Mouse (Mus musculus) cerebellum, adult 9-11 months (tissue): ENCODE measurements around the gene Olfr1395.

ENCODE experiments used
- DNase-seq: peaks from one replicate; pipeline ENCODE4 v3.0.0; 2022

The Olfr1395 gene

DNA sequence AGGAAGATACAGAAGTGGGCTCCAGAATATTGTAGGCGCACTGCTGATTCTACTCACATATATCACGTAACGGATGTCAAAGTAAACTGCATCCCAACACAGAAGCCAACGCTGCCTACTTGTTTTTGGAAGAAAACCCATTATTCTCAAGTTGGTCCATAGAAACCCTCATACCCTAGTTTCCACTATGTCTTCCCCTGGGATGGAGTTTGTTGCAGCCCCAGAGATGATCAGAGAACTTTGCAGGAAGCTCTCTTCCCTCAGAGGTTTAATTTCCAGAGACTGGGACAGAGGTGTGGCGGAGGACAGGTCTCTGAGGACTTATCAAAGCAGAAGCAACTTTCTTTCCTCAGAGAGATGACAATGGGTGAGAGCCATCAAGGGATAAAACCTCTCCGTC is at the start of gene Olfr1395:
TSS of gene Olfr1395 (plus strand) at position 301 of the 400 bp plus-strand sequence.
- no peak for DNase-seq

GRCm38 (mm10) chr11:49092786-49093185 is 49.3 kb upstream of the Olfr1395 start:
- no peak for DNase-seq

- DNase-seq = no peak
These were observed 48.0 kb upstream of the Olfr1395 start for GRCm38 (mm10) chr11:49093861-49094660.

GRCm38 (mm10) chr11:49095367-49095766 is 46.7 kb upstream of the Olfr1395 start:
- DNase-seq = no peak

DNA sequence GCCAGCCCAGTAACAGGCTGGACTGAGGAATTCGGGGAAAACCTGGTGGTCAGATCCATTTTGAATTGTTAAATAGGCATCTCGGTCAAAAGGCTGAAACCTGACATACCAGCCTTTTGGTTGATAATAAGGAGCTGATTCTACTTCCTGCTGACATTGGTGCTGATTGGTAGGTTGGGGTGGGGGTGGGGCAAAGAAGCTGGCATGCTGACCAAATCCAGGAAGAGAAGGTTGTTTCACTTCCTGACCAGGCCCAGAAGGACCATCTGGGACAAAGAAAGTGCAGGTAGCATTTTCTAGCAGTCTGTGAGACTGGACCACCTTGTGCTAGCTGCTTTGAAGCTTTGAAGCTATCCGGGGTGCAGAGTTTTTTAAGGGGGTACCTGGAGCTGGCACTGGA is 41.7 kb upstream of the Olfr1395 start:
- no peak for DNase-seq

- DNase-seq = no peak
These were observed 40.6 kb upstream of the Olfr1395 start for GRCm38 (mm10) chr11:49101500-49101899.

DNA sequence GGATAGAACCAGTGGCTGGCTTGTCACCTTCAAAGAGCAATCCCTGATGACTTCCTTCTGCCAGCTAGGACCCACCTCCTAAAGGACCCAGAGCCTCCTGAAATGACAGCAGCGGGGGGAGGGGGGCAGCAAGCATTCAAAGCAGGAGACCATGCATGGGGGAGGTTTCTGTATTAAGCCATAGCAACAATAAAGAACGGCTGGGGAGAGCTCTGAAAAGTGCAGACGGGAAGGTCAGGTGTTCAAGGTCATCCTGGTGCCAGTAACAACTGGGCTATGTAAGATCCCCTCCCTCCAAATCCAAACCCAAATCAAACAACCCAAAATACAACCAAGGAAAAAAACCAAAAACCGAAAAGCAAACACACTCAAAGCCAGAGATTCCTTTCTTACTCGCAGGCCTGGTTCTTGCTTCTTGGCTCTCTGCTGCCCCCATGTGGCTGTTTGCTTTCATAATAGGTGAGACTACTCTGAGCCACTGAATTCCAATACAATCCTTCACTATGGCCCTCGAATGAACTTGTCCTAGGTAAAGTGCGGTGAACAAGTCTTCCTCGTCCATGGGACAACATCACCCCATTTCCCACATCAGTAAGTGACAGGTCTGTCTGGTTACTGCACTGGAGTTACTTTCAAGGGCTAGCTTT is 38.9 kb upstream of the Olfr1395 start:
- peak; percentile 59 for DNase-seq

- DNase-seq = no peak
These were observed 36.3 kb upstream of the Olfr1395 start for GRCm38 (mm10) chr11:49105752-49106151.

DNA sequence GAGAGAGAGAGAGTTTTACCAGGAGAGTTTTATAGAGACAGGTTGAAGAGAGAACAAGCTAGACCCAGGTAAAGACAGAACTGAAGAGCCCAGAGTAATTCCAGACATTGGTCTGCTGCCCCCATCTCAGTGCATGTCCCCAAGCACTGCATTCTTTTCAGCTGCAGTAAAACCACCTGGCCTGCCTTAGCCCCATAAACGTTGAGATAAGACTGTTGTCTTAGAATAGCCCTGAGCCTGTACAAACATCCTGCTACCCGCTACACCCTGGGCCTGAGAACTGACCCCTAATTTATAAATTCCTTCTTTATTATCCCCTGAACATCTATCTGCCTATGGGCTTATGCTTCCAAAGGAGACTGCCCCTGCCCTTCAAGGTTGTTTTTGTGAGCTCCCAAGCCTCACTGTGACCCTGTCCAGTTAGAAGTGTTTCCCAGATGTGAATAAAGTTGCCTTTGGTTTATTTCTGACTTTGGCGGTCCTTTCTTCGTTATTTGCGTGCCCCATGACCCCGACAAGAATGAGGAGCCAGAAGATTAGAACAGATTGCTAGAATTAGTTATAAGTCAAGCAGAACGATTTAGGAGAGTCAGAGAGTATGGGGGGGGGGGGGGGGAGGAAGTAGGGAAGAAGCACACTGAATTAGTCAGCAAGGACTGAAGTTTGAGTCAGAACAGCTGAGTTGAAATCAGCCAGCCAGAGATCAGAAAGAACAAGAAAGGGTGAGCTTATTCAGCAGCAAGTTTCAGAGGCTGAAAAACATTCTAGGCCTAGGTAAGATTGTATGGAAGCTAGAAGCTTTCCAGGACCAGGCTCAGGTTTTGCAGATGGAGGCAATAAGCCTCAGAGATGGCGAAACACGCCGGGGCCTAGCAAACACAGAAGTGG is 34.2 kb upstream of the Olfr1395 start:
- DNase-seq = no peak

- DNase-seq = no peak
These were observed 33.2 kb upstream of the Olfr1395 start for GRCm38 (mm10) chr11:49108833-49109232.

DNA sequence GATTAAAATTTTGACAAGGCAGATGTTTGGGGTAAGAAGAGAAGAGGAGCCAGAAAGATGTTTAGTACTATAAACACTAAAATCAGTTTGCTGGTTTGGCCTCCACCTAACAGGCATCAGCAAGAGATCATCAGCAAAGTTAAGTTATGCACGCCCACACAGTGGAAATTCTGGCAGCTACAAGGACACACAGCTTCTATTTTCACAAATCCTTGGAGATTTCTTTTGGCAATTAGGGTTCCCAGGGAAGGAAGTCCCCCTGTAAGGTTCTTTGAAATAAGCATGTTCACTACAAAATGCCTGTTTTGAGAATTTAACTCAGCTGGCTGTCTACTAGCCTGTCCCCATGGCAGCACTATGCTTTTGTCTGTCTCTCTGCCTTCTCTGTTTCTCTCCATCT is 31.1 kb upstream of the Olfr1395 start:
- DNase-seq = no peak

GRCm38 (mm10) chr11:49112624-49113219 is 29.4 kb upstream of the Olfr1395 start:
- DNase-seq = no peak

GRCm38 (mm10) chr11:49114158-49114557 is 27.9 kb upstream of the Olfr1395 start:
- no peak for DNase-seq

DNA sequence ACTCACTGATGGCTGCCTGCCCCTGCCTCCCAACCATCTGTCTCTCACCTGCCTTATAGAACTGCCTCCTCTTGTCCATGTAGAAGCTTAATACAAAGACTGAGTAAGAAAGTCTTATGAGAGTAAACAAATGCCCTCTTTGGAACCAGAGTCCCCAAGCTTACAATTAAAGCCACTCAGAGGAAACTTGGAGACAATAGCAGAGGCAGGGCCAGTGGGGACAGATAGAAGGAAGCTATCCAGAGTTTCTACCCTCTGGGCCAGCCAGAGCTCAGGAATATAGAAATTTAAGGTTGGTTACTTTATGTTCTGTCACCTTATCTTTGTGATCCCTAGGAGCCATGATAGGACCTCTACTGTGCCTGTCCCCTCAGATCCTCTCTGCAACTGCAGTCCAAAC is 27.3 kb upstream of the Olfr1395 start, which contains the start of gene Olfr1396:
TSS of gene Olfr1396 (minus strand) at position 101 of the 400 bp plus-strand sequence.
- no peak for DNase-seq

- no peak for DNase-seq
These were observed 22.4 kb upstream of the Olfr1395 start for GRCm38 (mm10) chr11:49119635-49120034.

- no peak for DNase-seq
These were observed 17.9 kb upstream of the Olfr1395 start for GRCm38 (mm10) chr11:49124169-49124568.

DNA sequence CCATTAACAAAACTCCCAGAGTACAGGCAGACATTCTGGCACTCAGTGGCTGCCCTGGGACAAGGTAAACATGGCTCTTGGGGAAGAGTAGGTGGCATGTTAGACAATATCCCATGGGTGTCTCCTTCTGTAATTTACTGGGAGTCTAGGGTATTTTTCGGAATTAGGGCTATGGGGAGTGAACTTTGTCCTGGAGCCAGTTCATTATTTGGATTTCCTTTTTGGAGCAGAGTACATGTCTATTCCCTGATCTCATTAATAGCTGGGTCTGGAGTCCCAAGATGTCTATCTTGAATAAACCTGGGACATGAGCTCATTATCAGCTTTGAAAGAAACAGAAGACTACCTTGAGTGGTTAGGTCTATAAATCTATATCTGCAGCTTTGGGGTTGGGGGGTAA is 12.0 kb downstream of the Olfr1395 start, which contains the start of gene Olfr1394:
TSS of gene Olfr1394 (plus strand) at position 301 of the 400 bp plus-strand sequence.
- DNase-seq = no peak

DNA sequence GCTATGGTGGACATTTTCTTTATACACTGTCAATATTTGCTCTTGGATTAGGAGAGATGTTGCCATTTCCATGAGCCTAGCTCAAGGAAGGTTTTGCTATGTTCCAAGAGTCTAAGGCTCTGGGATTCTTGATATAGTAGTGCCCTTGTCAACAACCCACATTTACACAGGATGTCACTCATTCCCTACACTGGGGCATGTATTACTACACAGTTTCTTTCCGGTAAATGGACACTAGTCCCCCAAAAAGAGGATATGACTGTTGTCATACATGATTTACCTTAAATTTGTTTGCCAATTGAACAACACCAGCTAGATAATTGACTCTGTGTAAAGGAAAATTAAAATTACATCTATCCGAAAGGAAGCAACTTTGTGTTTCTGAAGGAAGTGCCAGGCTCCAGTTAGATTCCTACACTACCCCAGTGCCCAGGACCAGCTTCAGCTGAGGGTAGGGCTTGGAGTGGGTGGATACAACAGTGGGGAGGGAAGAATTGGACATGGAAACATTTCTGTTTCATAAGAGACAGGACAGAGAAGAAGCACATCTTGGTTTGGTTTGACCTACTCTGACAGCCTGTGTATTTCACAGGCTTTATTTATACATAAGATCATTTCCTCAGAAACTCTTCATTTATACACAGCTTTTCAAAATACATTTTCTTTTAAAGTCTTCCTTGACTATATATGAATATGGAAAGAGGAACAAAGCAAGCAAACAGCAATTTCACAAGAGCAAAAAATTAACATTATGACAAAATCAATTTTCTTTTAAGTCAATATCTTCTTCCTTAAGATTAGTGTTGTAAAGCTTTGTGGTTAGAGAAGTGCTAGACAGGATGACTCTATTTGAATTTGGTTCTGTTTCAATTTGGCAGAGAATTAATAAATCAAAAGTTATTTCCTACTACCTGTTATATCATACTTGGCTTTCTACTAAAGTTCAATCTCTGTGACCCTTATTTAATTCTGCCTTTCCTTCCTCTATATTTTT is 15.0 kb downstream of the Olfr1395 start:
- DNase-seq = no peak

GRCm38 (mm10) chr11:49168839-49169611 is 27.0 kb downstream of the Olfr1395 start:
- no peak for DNase-seq

GRCm38 (mm10) chr11:49170576-49170975 is 28.5 kb downstream of the Olfr1395 start:
- no peak for DNase-seq

DNA sequence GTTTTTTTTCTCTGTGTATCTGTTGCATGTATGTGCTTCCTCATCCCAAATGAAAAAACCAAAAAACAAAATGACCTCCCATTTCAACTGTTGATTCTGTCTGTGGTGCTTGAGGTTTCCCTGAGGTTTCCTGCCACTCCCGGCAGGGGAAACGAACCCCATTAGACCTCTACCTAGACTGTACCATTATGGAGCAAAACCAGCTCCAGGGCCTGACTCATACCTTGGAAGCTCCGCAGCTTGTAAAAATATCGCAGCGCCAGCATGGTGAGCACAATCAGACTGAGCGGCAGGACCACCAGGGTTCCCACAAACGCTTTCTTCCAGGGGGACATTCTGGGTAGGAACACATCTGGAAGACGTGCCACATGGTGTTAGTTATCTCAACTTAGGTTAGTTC is 33.3 kb downstream of the Olfr1395 start:
- DNase-seq = no peak
